8 mouse cellular contexts compared by ENCODE assay signal in the genomic region with DNA sequence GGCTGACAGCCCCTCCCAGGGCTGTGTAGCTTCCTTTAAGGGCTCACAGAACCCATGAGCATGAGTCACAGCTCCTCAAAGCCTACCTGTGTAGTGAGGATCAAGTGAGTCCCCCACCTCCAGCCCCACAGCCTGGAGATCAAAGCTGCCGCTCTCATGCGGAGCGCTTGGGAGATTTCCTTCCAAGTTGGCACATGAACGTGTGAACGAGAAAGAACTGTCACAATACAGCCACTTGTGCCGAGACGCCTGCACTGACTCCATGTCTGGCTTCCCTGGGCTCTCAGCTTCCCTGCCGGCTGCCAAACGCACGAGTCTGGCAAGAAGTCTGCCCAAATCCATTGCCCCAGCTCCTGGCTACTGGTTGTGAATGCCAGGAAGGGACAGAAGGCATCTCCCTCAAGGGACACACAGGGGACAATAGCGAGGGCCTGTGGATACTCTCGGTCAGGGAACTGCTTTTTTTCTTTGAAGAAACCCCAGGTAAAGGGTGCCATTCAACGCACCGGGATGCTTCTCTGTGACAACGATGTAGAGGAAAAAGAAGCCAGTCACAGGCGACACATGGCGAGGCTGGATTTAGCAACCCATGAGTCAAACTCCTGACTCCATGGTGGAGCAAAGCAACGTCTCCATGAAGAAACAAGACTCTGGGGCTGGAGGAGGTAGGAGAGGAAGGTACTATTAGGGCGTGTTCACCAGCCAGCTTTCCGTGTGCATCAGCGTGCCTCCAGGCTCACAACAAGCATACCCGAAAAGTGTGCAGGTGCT.
DNase-seq lines count a peak whose midpoint lies in the region; ATAC-seq lines count a peak whose summit lies in the region.

No protein-coding gene starts in this region.

- H3K36me3 ChIP-seq in midbrain, embryonic 14.5 days (ENCODE audit: control insufficient read depth, insufficient read depth, low read length) = no peaks in the 10 kb centered on the region
- H3K36me3 ChIP-seq in midbrain, embryonic 11.5 days (ENCODE audit: control insufficient read depth, insufficient read depth, low read length) = no peaks in the 10 kb centered on the region
- no peaks in the 10 kb centered on the region for H3K36me3 ChIP-seq in liver, embryonic 12.5 days

- no peak overlapping the region for H3K9ac ChIP-seq in midbrain, embryonic 14.5 days (replicated peaks; ENCODE audit: low read length)
- no peak overlapping the region for H3K9ac ChIP-seq in midbrain, embryonic 11.5 days (ENCODE audit: low read length)
- no peak overlapping the region for H3K9ac ChIP-seq in liver, embryonic 12.5 days

- H3K4me3 ChIP-seq in midbrain, embryonic 14.5 days (replicated peaks; ENCODE audit: low read depth, low read length) = no peak overlapping the region
- H3K4me3 ChIP-seq in midbrain, embryonic 11.5 days (ENCODE audit: low read depth, low read length) = no peak overlapping the region
- H3K4me3 ChIP-seq in liver, embryonic 12.5 days = no peak overlapping the region

- H3K27me3 ChIP-seq in midbrain, embryonic 14.5 days (ENCODE audit: control insufficient read depth, insufficient read depth, low read length) = no peaks in the 10 kb centered on the region
- H3K27me3 ChIP-seq in midbrain, embryonic 11.5 days (ENCODE audit: control insufficient read depth, insufficient read depth, low read length) = peaks cover 11% of the 10 kb centered on the region; the same call in 1 of the 2 replicates
- H3K27me3 ChIP-seq in liver, embryonic 12.5 days (replicated peaks) = peaks cover 11% of the 10 kb centered on the region

- intact Hi-C loops in left cerebral cortex, postnatal 4 days (cut with DNase I) = no loop called here

- H3K27ac ChIP-seq in midbrain, embryonic 14.5 days (replicated peaks; ENCODE audit: low read depth, low read length) = no peak overlapping the region
- H3K27ac ChIP-seq in midbrain, embryonic 11.5 days (ENCODE audit: low read depth, low read length) = no peak overlapping the region
- H3K27ac ChIP-seq in liver, embryonic 12.5 days = no peak overlapping the region

- peak; percentile 66 for DNase-seq in adrenal gland, postnatal 14 days
- no peak for DNase-seq in adrenal gland, adult 8-10 months
- DNase-seq in midbrain, embryonic 14.5 days = peak; percentile 58
- DNase-seq in midbrain, embryonic 11.5 days (ENCODE audit: low spot score, missing footprints) = no peak
- peak; percentile 86 for DNase-seq in left cerebral cortex, postnatal 4 days
- no peak for DNase-seq in embryo, embryonic 9.5 days (ENCODE audit: extremely low spot score)
- no peak for DNase-seq in thymus, postnatal 36 days

- 74% methylated on average over 22 of the region's 22 CpGs for WGBS in midbrain, embryonic 14.5 days
- 81% methylated on average over 22 of the region's 22 CpGs for WGBS in midbrain, embryonic 11.5 days
- 48% methylated on average over 22 of the region's 22 CpGs for WGBS in liver, embryonic 12.5 days (ENCODE audit: insufficient replicate concordance)

- no peak overlapping the region for H3K4me2 ChIP-seq in midbrain, embryonic 14.5 days (ENCODE audit: low read length)
- H3K4me2 ChIP-seq in midbrain, embryonic 11.5 days = no peak overlapping the region
- H3K4me2 ChIP-seq in liver, embryonic 12.5 days = no peak overlapping the region

- H3K9me3 ChIP-seq in midbrain, embryonic 14.5 days (ENCODE audit: control insufficient read depth, low read length) = no peaks in the 10 kb centered on the region
- no peaks in the 10 kb centered on the region for H3K9me3 ChIP-seq in midbrain, embryonic 11.5 days (ENCODE audit: control insufficient read depth, low read length)
- H3K9me3 ChIP-seq in liver, embryonic 12.5 days (replicated peaks) = no peaks in the 10 kb centered on the region

- 0 out of 2 replicates have a peak, but pooled peaks have one; percentile 26 for ATAC-seq in midbrain, embryonic 14.5 days (ENCODE audit: low FRiP score, low TSS enrichment)
- ATAC-seq in midbrain, embryonic 11.5 days (ENCODE audit: low FRiP score) = no peak
- no peak for ATAC-seq in liver, embryonic 12.5 days

- peaks cover 16% of the 10 kb centered on the region for H3K4me1 ChIP-seq in midbrain, embryonic 14.5 days (ENCODE audit: control insufficient read depth, insufficient read depth, low read length)
- H3K4me1 ChIP-seq in midbrain, embryonic 11.5 days (ENCODE audit: control insufficient read depth, insufficient read depth, low read length) = peaks cover 10% of the 10 kb centered on the region
- no peaks in the 10 kb centered on the region for H3K4me1 ChIP-seq in liver, embryonic 12.5 days

Comparison
In these comparisons a context has a peak if more than half of its experiments do, and no peak if none do; other contexts are left out.
1. DNase-seq: peak in adrenal gland, postnatal 14 days (single experiment), midbrain, embryonic 14.5 days (single experiment) and left cerebral cortex, postnatal 4 days (single experiment); none in adrenal gland, adult 8-10 months (single experiment), midbrain, embryonic 11.5 days (single experiment), embryo, embryonic 9.5 days (single experiment) and thymus, postnatal 36 days (0 of 2).